Mouse (Mus musculus) ZHBTc4 (cell line): Measurements from ENCODE around the gene Lamc3.

ENCODE experiments used
- DNase-seq: peaks from one replicate; pipeline ENCODE4 v3.0.0-alpha.2; 2011; ENCODE audit warnings: low read depth, low spot score

Gene Lamc3

DNA sequence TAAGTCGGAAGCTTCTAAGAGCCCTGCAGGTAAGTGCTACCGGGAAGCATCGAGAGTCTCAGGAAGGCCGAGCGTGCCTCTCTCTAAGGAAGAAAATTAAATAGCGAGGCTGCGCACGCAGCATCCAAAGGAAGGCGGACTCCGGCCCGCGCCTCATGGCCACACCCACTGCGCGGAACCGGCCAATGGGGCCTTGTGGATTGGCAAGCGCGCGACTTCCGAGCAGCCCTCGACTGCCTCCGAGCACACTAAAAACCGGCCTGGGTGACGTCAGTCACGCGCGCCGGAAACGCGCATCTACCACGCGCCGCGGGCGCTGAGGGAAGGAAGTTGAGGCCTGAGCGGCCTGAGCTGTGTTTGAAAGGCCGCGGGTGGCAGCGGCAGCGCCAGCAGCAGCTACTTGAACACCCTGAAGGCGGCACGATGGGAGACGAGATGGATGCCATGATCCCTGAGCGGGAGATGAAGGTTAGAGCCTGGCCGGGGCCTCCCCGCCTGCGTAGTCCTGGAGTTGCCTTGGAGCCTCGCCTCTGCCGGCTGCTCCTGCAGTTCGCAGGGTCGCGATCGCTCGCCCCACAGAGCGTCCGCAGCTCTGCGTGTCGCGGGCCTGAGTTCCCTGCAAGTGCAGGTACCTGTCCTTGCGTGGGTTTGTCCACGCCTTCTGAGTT is 87.2 kb downstream of the Lamc3 start, which contains the start of gene Nup214:
Nup214 (plus strand) TSS at position 296 of the 668 bp plus-strand sequence.
- DNase-seq = peak; percentile 100

GRCm38 (mm10) chr2:31974809-31975371 is 87.8 kb downstream of the Lamc3 start:
- no peak for DNase-seq

DNA sequence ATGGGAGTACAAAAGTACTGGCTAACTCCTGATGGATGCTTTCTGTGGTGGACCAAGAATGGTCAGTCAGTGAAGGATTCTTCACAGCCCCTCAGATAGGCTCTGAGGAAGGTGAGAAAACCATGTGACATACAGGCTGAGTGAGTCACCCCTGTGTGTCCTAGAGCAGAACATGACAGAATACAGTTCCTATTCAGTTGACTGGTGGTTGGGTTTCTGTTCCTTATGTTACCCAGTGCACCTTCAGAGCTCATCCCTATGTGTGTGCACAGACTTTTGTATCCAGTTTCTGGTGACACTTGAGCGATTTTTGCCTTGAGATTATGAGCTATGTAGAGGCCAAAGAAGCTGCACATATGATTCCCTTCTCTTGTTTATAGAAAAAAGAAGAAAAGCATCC is 100.7 kb downstream of the Lamc3 start:
- DNase-seq = no peak

DNA sequence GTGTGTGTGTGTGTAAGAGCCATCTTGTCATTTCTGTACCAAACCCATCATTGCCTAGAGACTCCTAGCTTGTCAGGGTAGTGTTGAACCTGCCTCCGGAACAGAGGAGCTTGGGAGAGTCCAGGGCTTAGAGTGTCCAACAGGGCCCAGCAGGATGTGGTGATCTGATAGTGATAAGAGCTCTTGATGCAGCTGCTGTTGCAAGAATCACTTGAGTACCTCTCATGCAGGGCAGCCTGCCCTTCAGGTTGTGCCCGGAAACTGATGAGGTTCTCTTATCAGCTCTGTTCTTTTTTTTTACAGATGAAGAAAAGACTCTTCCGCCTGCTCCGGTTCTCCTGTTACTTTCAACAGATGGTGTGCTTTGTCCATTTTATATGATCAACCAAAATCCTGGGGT is 103.9 kb downstream of the Lamc3 start:
- DNase-seq = no peak

GRCm38 (mm10) chr2:31994896-31995295 is 107.8 kb downstream of the Lamc3 start:
- DNase-seq = no peak

GRCm38 (mm10) chr2:31996060-31996459 is 109.0 kb downstream of the Lamc3 start:
- no peak for DNase-seq
